Mouse (Mus musculus) hindbrain, postnatal 0 days (tissue): ENCODE results near the gene Riiad1. TPM values are rescaled to one million over a fixed set of nuclear protein-coding genes. Genes with fewer than 3 reads are reported as not detected.

Experiments used
- ATAC-seq: fragments of 200-750 bp; cut with Nextera tagmentation; 2 replicates; pipeline ENCODE4 v1.8.0; 2017; ENCODE audit warnings: mild to moderate bottlenecking, moderate TSS enrichment, moderate library complexity
- DNase-seq: peaks from one replicate; pipeline ENCODE4 v3.0.0-alpha.2; 2015; ENCODE audit warnings: low spot score
- H3K27ac ChIP-seq: fragments of 300-500 bp; sonication (generic); 2 replicates; pipeline ENCODE4 v1.5.1; 2014; ENCODE audit warnings: mild to moderate bottlenecking
- H3K27me3 ChIP-seq: fragments of 300-500 bp; sonication (generic); 2 replicates; pipeline ENCODE4 v1.6.1; 2014; ENCODE audit warnings: low read length, mixed read lengths; ENCODE audit not compliant: insufficient read depth
- H3K36me3 ChIP-seq: fragments of 300-500 bp; sonication (generic); 2 replicates; pipeline ENCODE4 v1.6.1; 2014; ENCODE audit warnings: low read length, mixed read lengths; ENCODE audit not compliant: insufficient read depth
- H3K4me1 ChIP-seq: fragments of 300-500 bp; sonication (generic); 2 replicates; pipeline ENCODE4 v1.6.1; 2014; ENCODE audit warnings: antibody characterized with exemption, low read length, mixed read lengths; ENCODE audit not compliant: insufficient read depth
- H3K4me2 ChIP-seq: fragments of 300-500 bp; sonication (generic); 2 replicates; pipeline ENCODE4 v1.6.1; 2014; ENCODE audit warnings: low read depth, mild to moderate bottlenecking, low read length, moderate library complexity, mixed read lengths
- H3K4me3 ChIP-seq: fragments of 300-500 bp; sonication (generic); 2 replicates; pipeline ENCODE4 v1.5.1; 2014; ENCODE audit warnings: low read length
- H3K9ac ChIP-seq: fragments of 300-500 bp; sonication (generic); replicated peaks from 2 replicates; pipeline ENCODE4 v1.6.1; 2014; ENCODE audit warnings: mild to moderate bottlenecking, low read length, moderate library complexity, mixed read lengths
- H3K9me3 ChIP-seq: fragments of 300-500 bp; sonication (generic); 2 replicates; pipeline ENCODE4 v1.6.1; 2016; ENCODE audit warnings: low read length, mixed read lengths
- CTCF ChIP-seq: IDR thresholded peaks from 2 replicates; pipeline ENCODE4 v1.5.1; 2016; ENCODE audit warnings: antibody characterized with exemption, control low read depth, low read depth
- WGBS: fragments of 180-500 bp; shearing (Covaris S2); extraction: QIAGEN DNeasy Blood & Tissue Kit; methylation state at CpG from one replicate; pipeline ENCODE4 v1.1.7; 2014; 5-methylcytosine and 5-hydroxymethylcytosine counted together
- polyA plus RNA-seq: library from polyadenylated mRNA; unstranded; fragments of >200 nt; fragmentation: Nextera tagmentation; extraction: Ambion mirVana; gene quantifications from 2 replicates; pipeline ENCODE4 v1.2.1, GENCODE M21; 2015
- total RNA-seq: library from RNA; depleted of rRNA; stranded (reverse); fragments of >200 nt; gene quantifications from 2 replicates; pipeline ENCODE4 v1.2.3, GENCODE M21; 2014

Riiad1 gene
- total and polyA plus RNA-seq, 2 experiments from 2014 or later = 4.1 to 15.7 TPM

- peaks cover 12% of the 10 kb centered on the region; the same call in 1 of the 2 replicates for H3K4me1 ChIP-seq
- ATAC-seq = peak; percentile 25
These were observed 2.7 kb downstream of the Riiad1 start for GRCm38 (mm10) chr3:94477444-94477843.

GRCm38 (mm10) chr3:94476301-94477035, 3.7 kb downstream of the Riiad1 start:
- Histone ChIP-seq H3K27ac (peak overlapping the region; percentile 88), H3K36me3 (no peaks in the 10 kb centered on the region), H3K9me3 (no peaks in the 10 kb centered on the region), H3K4me2 (no peak overlapping the region), H3K4me3 (no peak overlapping the region), H3K4me1 (peaks cover 8% of the 10 kb centered on the region; the same call in 1 of the 2 replicates), H3K9ac (no peak overlapping the region), H3K27me3 (no peaks in the 10 kb centered on the region)
- ATAC-seq (no peak), DNase-seq (no peak)
- WGBS = 54% methylated on average over 8 of the region's 8 CpGs
- TF ChIP-seq CTCF = no peak

More at GRCm38 (mm10) chr3:94477444-94477843, 2.7 kb downstream of the Riiad1 start:
- Histone ChIP-seq H3K27ac (peak overlapping the region; percentile 88), H3K27me3 (no peaks in the 10 kb centered on the region), H3K36me3 (no peaks in the 10 kb centered on the region), H3K4me2 (peak overlapping the region; percentile 85), H3K4me3 (peak overlapping the region; percentile 56), H3K9ac (peak overlapping the region; percentile 47), H3K9me3 (no peaks in the 10 kb centered on the region)
- WGBS = 15% methylated on average over 4 of the region's 4 CpGs
- peak; percentile 50 for DNase-seq
- TF ChIP-seq CTCF = no peak

- Histone ChIP-seq H3K9ac (no peak overlapping the region), H3K9me3 (no peaks in the 10 kb centered on the region), H3K36me3 (no peaks in the 10 kb centered on the region), H3K4me3 (no peak overlapping the region), H3K27me3 (no peaks in the 10 kb centered on the region), H3K27ac (0 out of 2 replicates have a peak overlapping the region, but pooled peaks have one; percentile 9), H3K4me1 (peaks cover 8% of the 10 kb centered on the region; the same call in 1 of the 2 replicates), H3K4me2 (no peak overlapping the region)
- ATAC-seq (no peak), DNase-seq (no peak)
- WGBS = 57% methylated on average over 5 of the region's 5 CpGs
- no peak for TF ChIP-seq CTCF
These were observed 6.4 kb downstream of the Riiad1 start for GRCm38 (mm10) chr3:94473567-94474232.

- peak overlapping the region; percentile 49 for H3K4me2 ChIP-seq
- no peaks in the 10 kb centered on the region for H3K36me3 ChIP-seq
- DNase-seq (no peak), ATAC-seq (no peak)
- TF ChIP-seq CTCF = no peak
- H3K9ac ChIP-seq = no peak overlapping the region
- H3K4me1 ChIP-seq = peaks cover 8% of the 10 kb centered on the region; the same call in 1 of the 2 replicates
- 49% methylated on average over 10 of the region's 10 CpGs for WGBS
- H3K4me3 ChIP-seq = no peak overlapping the region
- H3K27ac ChIP-seq = peak overlapping the region; percentile 8; the same call in 1 of the 2 replicates
- H3K9me3 ChIP-seq = no peaks in the 10 kb centered on the region
- H3K27me3 ChIP-seq = no peaks in the 10 kb centered on the region
These were observed 7.0 kb downstream of the Riiad1 start for GRCm38 (mm10) chr3:94473115-94473505.

GRCm38 (mm10) chr3:94472447-94473114, 7.6 kb downstream of the Riiad1 start:
- DNase-seq = peak; percentile 60
- Histone ChIP-seq H3K36me3 (no peaks in the 10 kb centered on the region), H3K9ac (no peak overlapping the region), H3K4me1 (peaks cover 8% of the 10 kb centered on the region; the same call in 1 of the 2 replicates), H3K27me3 (no peaks in the 10 kb centered on the region), H3K9me3 (no peaks in the 10 kb centered on the region), H3K4me2 (peak overlapping the region; percentile 49), H3K27ac (peak overlapping the region; percentile 8; the same call in 1 of the 2 replicates), H3K4me3 (peak overlapping the region; percentile 24; the same call in 1 of the 2 replicates)
- no peak for TF ChIP-seq CTCF
- ATAC-seq = peak; percentile 41; the same call in 1 of the 2 replicates
- WGBS = 12% methylated on average over 28 of the region's 28 CpGs

- no peak for ATAC-seq
These were observed 11.2 kb downstream of the Riiad1 start for GRCm38 (mm10) chr3:94468931-94469330.

More at GRCm38 (mm10) chr3:94468931-94469330, 11.2 kb downstream of the Riiad1 start:
- Histone ChIP-seq H3K27me3 (no peaks in the 10 kb centered on the region), H3K4me3 (no peak overlapping the region), H3K4me2 (no peak overlapping the region), H3K36me3 (no peaks in the 10 kb centered on the region), H3K9ac (no peak overlapping the region), H3K27ac (no peak overlapping the region), H3K9me3 (no peaks in the 10 kb centered on the region), H3K4me1 (peaks cover 18% of the 10 kb centered on the region)
- no peak for TF ChIP-seq CTCF
- 65% methylated on average over 3 of the region's 3 CpGs for WGBS
- DNase-seq = no peak
